Mouse (Mus musculus): ENCODE measurements around the gene Nudt8. TPM values are rescaled to one million over a fixed set of nuclear protein-coding genes. Genes with fewer than 3 reads are reported as not detected.

Nudt8 gene
- total and polyA plus RNA-seq, 3 experiments = 24.7 to 40.2 (median 36.3) TPM

GRCm38 (mm10) chr19:4000119-4000900 is at the start of gene Nudt8, which contains the start of gene Gm49405 (continued):
- peak; percentile 93 for TF ChIP-seq NELFE (IDR thresholded peaks at IDR 0.05; ENCODE audit: low read depth, low read length)

GRCm38 (mm10) chr19:3951461-3951860 is 48.9 kb upstream of the Nudt8 start:
- Histone ChIP-seq H3K27ac (ENCODE audit: insufficient read depth, low read depth) (no peak overlapping the region), H3K36me3 (replicated peaks in 1 of 2; ENCODE audit: control insufficient read depth in 1 of 2, insufficient read depth in 1 of 2, low read length in 1 of 2) (peaks cover 35 to 41% of the 10 kb centered on the region in 2 experiments), H3K4me2 (ENCODE audit: insufficient read depth, low read depth, poor library complexity, severe bottlenecking) (no peak overlapping the region), H3K4me1 (ENCODE audit: control insufficient read depth in 1 of 2, insufficient read depth in 2 of 2) (peaks cover 2 to 16% of the 10 kb centered on the region in 2 experiments; a peak in 3 of 4 replicates), H3K4me3 (replicated peaks in 1 of 3; ENCODE audit: low read depth in 2 of 3, low read length in 2 of 3, poor library complexity in 1 of 3) (no peak overlapping the region), H3K9me3 (replicated peaks; ENCODE audit: low read length) (no peaks in the 10 kb centered on the region), H3K9ac (ENCODE audit: insufficient read depth, low read depth) (no peak overlapping the region), H3K27me3 (replicated peaks) (no peaks in the 10 kb centered on the region), H3K79me2 (replicated peaks; ENCODE audit: control insufficient read depth, extremely low read depth, insufficient read depth, poor library complexity, severe bottlenecking) (no peaks in the 10 kb centered on the region)
- in situ Hi-C loops (cut with MboI; ENCODE audit: low pct_ligation_motif_present, low pct_unique_long_range_greater_than_20kb, low sequenced_read_pairs) (no loop called here), dilution Hi-C loops (cut with MboI; ENCODE audit: extremely low pct_ligation_motif_present, extremely low pct_unique_long_range_greater_than_20kb, low sequenced_read_pairs) (no loop called here)
- TF ChIP-seq MAZ (IDR thresholded peaks at IDR 0.05; ENCODE audit: low read depth, low read length) = no peak
- TF ChIP-seq TBP (conservative IDR thresholded peaks at IDR 0.05; ENCODE audit: low read depth, low read length) = no peak
- no peak for TF ChIP-seq E2F4 (IDR thresholded peaks at IDR 0.05; ENCODE audit: insufficient replicate concordance, low read depth, low read length)
- no peak for TF ChIP-seq ELF1 (IDR thresholded peaks at IDR 0.05; ENCODE audit: low read depth, low read length)
- no peak for TF ChIP-seq CTCF (conservative IDR thresholded peaks at IDR 0.05 in 1 of 2, IDR thresholded peaks at IDR 0.05 in 1 of 2; ENCODE audit: low read depth in 2 of 2, low read length in 2 of 2)
- no peak for TF ChIP-seq MEF2A (IDR thresholded peaks at IDR 0.05; ENCODE audit: borderline replicate concordance, low read depth, low read length)
- TF ChIP-seq ZKSCAN1 (IDR thresholded peaks at IDR 0.05; ENCODE audit: borderline replicate concordance, low read depth, low read length) = no peak
- TF ChIP-seq BHLHE40 (IDR thresholded peaks at IDR 0.05; ENCODE audit: low read depth, low read length) = no peak
- no peak for TF ChIP-seq MAFK (IDR thresholded peaks at IDR 0.05; ENCODE audit: insufficient replicate concordance, low read length)
- no peak for TF ChIP-seq MYC (IDR thresholded peaks at IDR 0.05; ENCODE audit: low read depth, low read length)
- no peak for TF ChIP-seq UBTF (IDR thresholded peaks at IDR 0.05; ENCODE audit: low read depth, low read length)
- TF ChIP-seq SIN3A (IDR thresholded peaks at IDR 0.05; ENCODE audit: low read length) = no peak
- TF ChIP-seq GABPA (IDR thresholded peaks at IDR 0.05; ENCODE audit: insufficient replicate concordance, low read depth, low read length) = no peak
- no peak for TF ChIP-seq KAT2A (IDR thresholded peaks at IDR 0.05; ENCODE audit: insufficient replicate concordance, low read length)
- no peak for DNase-seq (ENCODE audit: extremely low read depth)

- Histone ChIP-seq H3K27ac (ENCODE audit: insufficient read depth, low read depth) (no peak overlapping the region), H3K27me3 (replicated peaks) (no peaks in the 10 kb centered on the region), H3K9me3 (replicated peaks; ENCODE audit: low read length) (no peaks in the 10 kb centered on the region), H3K4me1 (ENCODE audit: control insufficient read depth in 1 of 2, insufficient read depth in 2 of 2) (peaks cover 2 to 9% of the 10 kb centered on the region in 2 experiments; a peak in 3 of 4 replicates), H3K4me2 (ENCODE audit: insufficient read depth, low read depth, poor library complexity, severe bottlenecking) (no peak overlapping the region), H3K4me3 (replicated peaks in 1 of 3; ENCODE audit: low read depth in 2 of 3, low read length in 2 of 3, poor library complexity in 1 of 3) (no peak overlapping the region), H3K36me3 (replicated peaks in 1 of 2; ENCODE audit: control insufficient read depth in 1 of 2, insufficient read depth in 1 of 2, low read length in 1 of 2) (peaks cover 31 to 35% of the 10 kb centered on the region in 2 experiments), H3K9ac (ENCODE audit: insufficient read depth, low read depth) (no peak overlapping the region), H3K79me2 (replicated peaks; ENCODE audit: control insufficient read depth, extremely low read depth, insufficient read depth, poor library complexity, severe bottlenecking) (no peaks in the 10 kb centered on the region)
- no peak for DNase-seq (ENCODE audit: extremely low read depth)
- dilution Hi-C loops (cut with MboI; ENCODE audit: extremely low pct_ligation_motif_present, extremely low pct_unique_long_range_greater_than_20kb, low sequenced_read_pairs) (no loop called here), in situ Hi-C loops (cut with MboI; ENCODE audit: low pct_ligation_motif_present, low pct_unique_long_range_greater_than_20kb, low sequenced_read_pairs) (no loop called here)
- TF ChIP-seq ZKSCAN1 (IDR thresholded peaks at IDR 0.05; ENCODE audit: borderline replicate concordance, low read depth, low read length) (no peak), USF1 (IDR thresholded peaks at IDR 0.05; ENCODE audit: low read depth, low read length) (no peak), ETS1 (conservative IDR thresholded peaks at IDR 0.05; ENCODE audit: low read depth, low read length) (no peak), GABPA (IDR thresholded peaks at IDR 0.05; ENCODE audit: insufficient replicate concordance, low read depth, low read length) (no peak), MAFK (IDR thresholded peaks at IDR 0.05; ENCODE audit: insufficient replicate concordance, low read length) (no peak), ZMIZ1 (IDR thresholded peaks at IDR 0.05; ENCODE audit: low read depth, low read length) (no peak), RCOR1 (conservative IDR thresholded peaks at IDR 0.05; ENCODE audit: low read depth, low read length) (no peak), EP300 (IDR thresholded peaks at IDR 0.05; ENCODE audit: low read length) (no peak), E2F4 (IDR thresholded peaks at IDR 0.05; ENCODE audit: insufficient replicate concordance, low read depth, low read length) (no peak), ZC3H11A (IDR thresholded peaks at IDR 0.05; ENCODE audit: low read depth, low read length) (no peak)
These were observed 48.3 kb upstream of the Nudt8 start for GRCm38 (mm10) chr19:3952099-3952498.

All from CH12.LX (cell line).